Mouse (Mus musculus) T-cell, adult 66 days (primary cell): ENCODE results near the gene Gm19426. TPM values are rescaled to one million over a fixed set of nuclear protein-coding genes. Genes with fewer than 3 reads are reported as not detected.

ENCODE experiments used
- total RNA-seq, 2 experiments: library from RNA; stranded (reverse); gene quantifications; 3 replicates in 1 of 2; 4 replicates in 1 of 2; pipeline ENCODE4 v1.2.4; 2023

Gene Gm19426
- total RNA-seq = not detected

DNA sequence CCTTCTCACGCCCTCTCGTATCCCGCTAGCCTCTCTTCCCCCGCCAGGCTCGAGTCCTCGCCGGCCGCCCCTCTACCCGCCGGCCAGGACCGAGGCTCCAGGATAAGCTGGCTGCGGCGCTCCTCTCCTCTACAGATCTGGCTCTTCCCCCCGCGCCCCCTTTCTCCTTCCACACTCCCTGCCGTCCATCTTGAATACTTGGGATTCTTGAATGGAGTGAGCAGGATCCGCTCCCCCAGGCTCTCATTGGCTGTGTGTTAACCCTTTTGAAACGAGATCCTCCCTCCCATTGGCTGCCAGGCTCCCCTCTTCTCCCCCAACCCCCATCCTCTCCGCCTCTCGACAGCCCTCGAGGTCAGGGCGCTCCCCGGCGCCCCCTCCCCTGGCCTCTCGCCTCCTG lies at the start of gene Gm19426:
Gene Gm19426 (minus strand): TSS at position 95 of the 400 bp plus-strand sequence.

GRCm38 (mm10) chr2:84775241-84775640 lies 31.8 kb upstream of the Gm19426 start, which contains the start of gene Serping1:
Gene Serping1 (minus strand): TSS chr2:84775444.

DNA sequence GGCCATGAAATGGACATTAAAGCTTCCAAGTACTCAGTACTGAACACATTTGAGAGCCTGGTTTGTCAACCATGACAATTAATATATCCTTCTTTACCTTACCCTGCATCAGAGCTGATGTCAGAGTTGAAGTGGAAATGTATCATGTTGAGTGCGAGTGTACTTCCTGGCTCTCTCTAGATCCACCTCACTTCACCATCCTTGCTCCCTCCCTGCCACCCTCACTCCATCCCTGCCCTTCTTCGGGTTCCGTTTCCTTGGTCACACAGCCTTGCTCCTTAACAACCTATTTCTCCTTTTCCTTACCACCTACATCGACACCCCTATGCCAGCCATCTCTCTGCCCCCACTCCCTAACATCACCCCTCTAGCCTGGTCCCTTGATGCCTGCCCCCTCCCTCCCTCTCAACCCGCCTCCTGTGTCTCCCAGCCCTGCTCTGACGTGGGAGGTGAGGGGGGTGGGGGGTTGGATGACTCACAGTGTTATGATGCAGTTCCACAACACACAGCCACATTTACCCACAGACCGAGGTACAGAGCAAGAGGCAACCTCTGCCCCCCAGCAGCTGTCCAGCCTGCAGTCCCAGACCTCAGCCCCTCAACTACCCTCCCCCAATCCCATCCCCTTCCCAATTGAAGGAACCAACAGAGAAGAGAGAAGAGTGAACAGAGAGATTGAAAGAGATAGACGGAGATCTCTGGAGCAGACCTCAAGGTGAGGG lies 9.7 kb downstream of the Gm19426 start, which contains the start of gene Ypel4:
Gene Ypel4 (plus strand): TSS at position 480 of the 722 bp plus-strand sequence.

GRCm38 (mm10) chr2:84727172-84727858 lies 16.1 kb downstream of the Gm19426 start, which contains the start of gene Clp1:
Gene Clp1 (minus strand): TSS chr2:84727350.

DNA sequence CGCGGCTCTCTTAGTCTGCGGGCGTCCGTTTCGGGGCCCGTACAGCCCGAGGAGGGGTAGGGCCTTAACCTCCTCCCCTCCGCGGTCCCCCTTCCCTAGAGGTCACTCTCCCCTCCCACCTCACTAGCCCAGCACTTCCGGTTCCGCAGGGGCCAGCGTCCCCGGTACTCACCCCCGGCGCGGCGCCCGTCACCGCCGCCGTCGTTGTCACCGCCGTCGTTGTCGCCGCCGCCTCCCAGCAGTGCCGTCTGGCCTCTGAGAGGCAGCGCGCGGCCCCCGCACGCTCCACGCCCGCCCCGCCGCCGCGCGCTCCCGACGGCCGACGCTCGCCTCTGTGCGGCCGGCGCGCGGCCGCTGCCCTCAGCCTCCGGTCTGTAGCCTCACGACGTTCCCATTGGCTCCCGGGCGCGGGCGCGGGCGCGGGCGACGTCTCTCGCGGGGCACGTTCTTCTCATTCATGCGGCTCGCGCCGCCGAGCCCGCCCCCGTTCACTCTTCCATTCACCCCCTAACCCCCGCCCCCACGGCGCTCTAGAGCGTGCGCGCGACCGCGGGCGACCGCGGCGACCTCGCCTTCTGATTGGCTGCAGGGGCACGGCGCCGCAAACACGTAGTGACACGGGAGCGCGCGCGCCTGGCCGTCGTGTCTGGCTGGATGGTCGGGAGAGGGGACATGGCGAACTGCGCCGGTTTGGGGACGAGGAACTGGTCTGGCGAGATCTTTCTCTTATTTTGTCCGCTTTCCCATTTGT lies 28.5 kb downstream of the Gm19426 start, which contains the start of gene Zdhhc5:
Gene Zdhhc5 (minus strand): TSS at position 370 of the 751 bp plus-strand sequence.

Other genes with a start within 250 kb of the Gm19426 start
- 1 to 10 TPM; 1.4 to 2.3 TPM for gene Ctnnd1, start 92.9 kb downstream of the Gm19426 start, total RNA-seq
- gene Btbd18, start 84.6 kb downstream of the Gm19426 start, total RNA-seq = not detected
- 10 to 100 TPM; 43.5 to 54.2 TPM for gene Selenoh, start 72.9 kb downstream of the Gm19426 start, total RNA-seq
- not detected for gene Gm28635, start 65.6 kb downstream of the Gm19426 start, total RNA-seq
- 10 to 100 TPM; 16.4 to 18.7 TPM for gene Med19, start 65.3 kb downstream of the Gm19426 start, total RNA-seq
- gene Tmx2, start 64.5 kb downstream of the Gm19426 start, total RNA-seq = 10 to 100 TPM; 39.3 to 46.5 TPM
- gene Zdhhc5, start 28.5 kb downstream of the Gm19426 start, total RNA-seq = 10 to 100 TPM; 53.5 to 55.2 TPM
- 10 to 100 TPM; 26.6 to 32.2 TPM for gene Clp1, start 16.3 kb downstream of the Gm19426 start, total RNA-seq
- gene Ypel4, start 9.6 kb downstream of the Gm19426 start, total RNA-seq = under 1 TPM in 1 of 2 experiments, not detected in 1; 0.74 TPM
- under 1 TPM in 1 of 2 experiments, not detected in 1; 0.33 TPM for gene Serping1, start 31.8 kb upstream of the Gm19426 start, total RNA-seq
- gene Ube2l6, start 55.2 kb upstream of the Gm19426 start, total RNA-seq = 1 to 10 TPM; 3.6 to 3.9 TPM
- not detected for gene Smtnl1, start 79.0 kb upstream of the Gm19426 start, total RNA-seq
- 10 to 100 TPM in 1 of 2 experiments, 1 to 10 TPM in 1; 8.7 to 16.9 TPM for gene Timm10, start 83.3 kb upstream of the Gm19426 start, total RNA-seq
- 1 to 10 TPM; 1.3 to 1.4 TPM for gene Slc43a1, start 95.2 kb upstream of the Gm19426 start, total RNA-seq
- gene Rtn4rl2, start 143.1 kb upstream of the Gm19426 start, total RNA-seq = not detected
- 1 to 10 TPM; 3.2 to 5.3 TPM for gene Slc43a3, start 192.9 kb upstream of the Gm19426 start, total RNA-seq
- not detected for gene Prg2, start 236.8 kb upstream of the Gm19426 start, total RNA-seq
- not detected for gene Prg3, start 244.6 kb upstream of the Gm19426 start, total RNA-seq